Mouse (Mus musculus): ENCODE results near the gene Hepacam2. TPM values are rescaled to one million over a fixed set of nuclear protein-coding genes. Genes with fewer than 3 reads are reported as not detected.
"Not testable (repeated sequence)": the region's sequence is repeated elsewhere in the genome, so short reads cannot be mapped to it uniquely, and the experiment has no call there.

Hepacam2 gene
- total RNA-seq, 2 experiments from 2014 or later, result 0.22 to 0.42 TPM

GRCm38 (mm10) chr6:3470706-3471105 lies 27.4 kb downstream of the Hepacam2 start:
- intact Hi-C loops (cut with DNase I), result no loop called here
- DNase-seq, result no peak

GRCm38 (mm10) chr6:3468627-3469026 lies 29.5 kb downstream of the Hepacam2 start:
- intact Hi-C loops (cut with DNase I), result no loop called here
- no peak for DNase-seq

- intact Hi-C loops (cut with DNase I), result no loop called here
- DNase-seq, result no peak
Measured at GRCm38 (mm10) chr6:3463594-3463993, 34.5 kb downstream of the Hepacam2 start.

- no peak for DNase-seq
- intact Hi-C loops (cut with DNase I), result no loop called here
Measured at GRCm38 (mm10) chr6:3463026-3463425, 35.1 kb downstream of the Hepacam2 start.

GRCm38 (mm10) chr6:3455944-3456536 lies 42.1 kb downstream of the Hepacam2 start:
- intact Hi-C loops (cut with DNase I), result no loop called here
- DNase-seq, result no peak

GRCm38 (mm10) chr6:3454421-3454820 lies 43.7 kb downstream of the Hepacam2 start:
- intact Hi-C loops (cut with DNase I), result no loop called here
- DNase-seq, result no peak

DNA sequence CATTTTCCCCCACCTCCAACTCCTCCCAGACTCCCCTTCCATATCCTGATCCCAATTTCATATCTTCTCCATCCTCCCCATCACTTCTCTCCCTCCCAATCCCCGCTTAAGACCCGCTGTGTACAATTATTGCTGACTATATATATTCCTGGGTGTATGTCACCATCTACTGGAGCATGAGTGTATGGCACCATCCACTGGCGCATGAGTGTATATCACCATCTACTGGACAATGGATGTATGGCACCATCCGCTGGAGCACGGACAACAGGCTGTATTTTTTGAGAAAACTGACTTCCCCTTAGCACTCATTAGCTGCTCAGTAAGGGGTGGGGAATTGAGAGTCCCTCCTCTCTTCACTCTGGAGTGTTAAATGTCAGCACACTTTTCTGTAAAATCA lies 50.7 kb downstream of the Hepacam2 start:
- intact Hi-C loops (cut with DNase I), result no loop called here
- peak; percentile 58 to 68 for DNase-seq

DNA sequence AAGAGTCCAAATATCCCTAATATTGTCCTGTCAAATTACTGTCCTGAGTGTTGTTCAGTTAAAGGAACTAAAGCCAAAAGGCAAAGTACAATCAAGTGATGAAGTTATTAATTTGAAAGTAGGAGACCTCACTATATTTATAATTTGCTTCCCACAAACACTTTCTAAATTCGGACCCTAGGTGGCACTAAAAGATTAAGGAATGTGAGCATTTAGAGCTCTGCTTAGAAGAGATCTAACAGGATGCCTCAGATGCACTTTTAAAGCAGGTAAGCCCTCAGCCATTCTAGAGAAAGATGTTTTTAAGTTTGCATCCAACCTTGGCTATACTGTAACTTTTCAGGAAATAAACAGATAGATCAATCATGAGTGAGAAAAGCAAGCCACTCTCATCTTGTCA lies 54.2 kb downstream of the Hepacam2 start:
- intact Hi-C loops (cut with DNase I), result no loop called here
- no peak for DNase-seq

GRCm38 (mm10) chr6:3436087-3436486 lies 62.0 kb downstream of the Hepacam2 start:
- intact Hi-C loops (cut with DNase I), result no loop called here
- no peak for DNase-seq

DNA sequence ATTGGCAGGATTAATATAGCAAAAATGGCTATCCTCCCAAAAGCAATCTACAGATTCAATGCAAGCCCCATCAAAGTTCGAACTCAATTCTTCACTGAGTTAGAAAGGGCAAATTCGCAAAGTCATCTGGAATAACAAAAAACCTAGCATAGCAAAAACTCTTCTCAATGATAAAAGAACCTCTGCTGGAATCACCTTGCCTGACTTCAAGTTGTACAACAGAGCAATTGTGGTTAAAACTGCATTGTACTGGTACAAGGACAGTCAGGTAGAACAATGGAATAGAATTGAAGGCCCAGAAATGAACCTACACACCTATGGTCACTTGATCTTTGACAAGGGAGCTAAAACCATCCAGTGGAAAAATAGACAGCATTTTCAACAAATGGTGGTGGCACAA lies 67.1 kb downstream of the Hepacam2 start:
- intact Hi-C loops (cut with DNase I), result not testable (repeated sequence)

GRCm38 (mm10) chr6:3427047-3427446 lies 71.1 kb downstream of the Hepacam2 start:
- DNase-seq, result no peak
- intact Hi-C loops (cut with DNase I), result loop anchor here (1.0 kb wide), 2 partner anchors 10 to 37 kb away; no protein-coding TSS in a partner anchor

More for the DNA sequence above, 67.1 kb downstream of the Hepacam2 start:
- DNase-seq, result not testable (repeated sequence)

DNA sequence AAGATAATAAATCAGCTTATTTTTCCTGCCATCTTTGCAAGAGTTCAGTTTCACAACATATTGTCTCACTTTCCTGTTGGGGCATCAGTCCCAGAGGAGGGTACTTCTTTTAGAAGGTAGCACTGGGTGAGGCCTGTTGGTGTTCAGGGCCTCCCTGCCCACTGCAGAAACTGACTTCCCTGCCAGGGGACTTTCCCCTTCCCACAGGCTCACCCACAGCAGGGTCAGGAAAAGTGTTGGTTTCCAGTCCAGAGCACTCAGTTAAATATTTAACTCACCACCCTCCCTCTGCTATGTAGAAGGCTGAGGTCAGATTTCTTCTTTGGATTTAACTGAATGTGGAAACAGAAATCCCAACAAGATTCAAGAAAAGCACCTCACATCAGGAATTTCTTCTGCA lies 72.8 kb downstream of the Hepacam2 start:
- DNase-seq; intact Hi-C loops (cut with DNase I): not testable (repeated sequence)

- intact Hi-C loops (cut with DNase I), result not testable (repeated sequence)
- DNase-seq, result peak; percentile 48 to 60
Measured at GRCm38 (mm10) chr6:3424613-3425277, 73.4 kb downstream of the Hepacam2 start.

Other genes with a start within 250 kb of the Hepacam2 start
- gene Samd9l, start 98.7 kb downstream of the Hepacam2 start, total RNA-seq (2021), result 10 to 100 TPM in 1 of 2 experiments, 1 to 10 TPM in 1; 7.5 to 12.4 TPM
- gene Vps50, start 84 bp upstream of the Hepacam2 start, total RNA-seq (2021), result 10 to 100 TPM; 15.7 to 16.2 TPM